ENCODE assay signal across 8 mouse cellular contexts in genomic region chr11:97987551-97988526, GRCm38 (mm10). TPM values are rescaled to one million over a fixed set of nuclear protein-coding genes. Genes with fewer than 3 reads are reported as not detected.
DNase-seq lines count a peak whose midpoint lies in the region; ATAC-seq lines count a peak whose summit lies in the region.

No protein-coding gene starts in this region.

- peak overlapping the region; percentile 88 for H3K4me3 ChIP-seq in heart, embryonic 13.5 days
- H3K4me3 ChIP-seq in liver, embryonic 12.5 days: peak overlapping the region; percentile 89
- peak overlapping the region; percentile 95 for H3K4me3 ChIP-seq in stomach, embryonic 15.5 days (replicated peaks)

- H3K9ac ChIP-seq in heart, embryonic 13.5 days: peak overlapping the region; percentile 92
- peak overlapping the region; percentile 87 for H3K9ac ChIP-seq in liver, embryonic 12.5 days
- H3K9ac ChIP-seq in stomach, embryonic 15.5 days: peak overlapping the region; percentile 78

- H3K27me3 ChIP-seq in heart, embryonic 13.5 days (replicated peaks): peaks cover 56% of the 10 kb centered on the region
- peaks cover 62% of the 10 kb centered on the region for H3K27me3 ChIP-seq in liver, embryonic 12.5 days (replicated peaks)
- peaks cover 17% of the 10 kb centered on the region for H3K27me3 ChIP-seq in stomach, embryonic 15.5 days (replicated peaks)

- peak; percentile 93 for DNase-seq in CD4-positive helper T cell, adult 2 months (ENCODE audit: low read depth, low spot score)
- peak; percentile 85 for DNase-seq in brain, embryonic 18.5 days (ENCODE audit: low read depth, low spot score)
- DNase-seq in kidney, postnatal 10 days: peak; percentile 97
- peak; percentile 96 for DNase-seq in natural killer cell, adult 2 months (ENCODE audit: low spot score in 2 of 2)

- no peaks in the 10 kb centered on the region for H3K9me3 ChIP-seq in heart, embryonic 13.5 days
- no peaks in the 10 kb centered on the region for H3K9me3 ChIP-seq in liver, embryonic 12.5 days (replicated peaks)
- H3K9me3 ChIP-seq in stomach, embryonic 15.5 days: no peaks in the 10 kb centered on the region

- H3K27ac ChIP-seq in heart, embryonic 13.5 days (replicated peaks): peak overlapping the region; percentile 91
- H3K27ac ChIP-seq in liver, embryonic 12.5 days: peak overlapping the region; percentile 91
- H3K27ac ChIP-seq in stomach, embryonic 15.5 days: peak overlapping the region; percentile 93

- H3K4me2 ChIP-seq in heart, embryonic 13.5 days: peak overlapping the region; percentile 88
- peak overlapping the region; percentile 92 for H3K4me2 ChIP-seq in liver, embryonic 12.5 days
- H3K4me2 ChIP-seq in stomach, embryonic 15.5 days: peak overlapping the region; percentile 77

- ATAC-seq in erythroid progenitor cell, adult 5-6 weeks (replicated peaks; ENCODE audit: low FRiP score, poor library complexity, severe bottlenecking): peak; percentile 78
- peak; percentile 64 for ATAC-seq in heart, embryonic 13.5 days (ENCODE audit: extremely low read depth, insufficient number of reproducible peaks, low FRiP score, low TSS enrichment)
- peak; percentile 77 for ATAC-seq in liver, embryonic 12.5 days
- ATAC-seq in stomach, embryonic 15.5 days (ENCODE audit: insufficient read depth, low FRiP score, low read depth): peak; percentile 80

- no peaks in the 10 kb centered on the region for H3K36me3 ChIP-seq in heart, embryonic 13.5 days
- H3K36me3 ChIP-seq in liver, embryonic 12.5 days: no peaks in the 10 kb centered on the region
- H3K36me3 ChIP-seq in stomach, embryonic 15.5 days: no peaks in the 10 kb centered on the region

- peaks cover 34% of the 10 kb centered on the region for H3K4me1 ChIP-seq in heart, embryonic 13.5 days
- H3K4me1 ChIP-seq in liver, embryonic 12.5 days: peaks cover 39% of the 10 kb centered on the region
- H3K4me1 ChIP-seq in stomach, embryonic 15.5 days: peaks cover 14% of the 10 kb centered on the region; the same call in 1 of the 2 replicates

- under 1% methylated on average over 42 of the region's 42 CpGs for WGBS in heart, embryonic 13.5 days
- WGBS in liver, embryonic 12.5 days (ENCODE audit: insufficient replicate concordance): under 1% methylated on average over 42 of the region's 42 CpGs
- under 1% methylated on average over 42 of the region's 42 CpGs for WGBS in stomach, embryonic 15.5 days

RNA-seq across cellular contexts. Expression of gene Plxdc1, which starts 1.6 kb away (rescaled TPM):
- 1.3 TPM in 1 of 2 replicates, not detected in the other for total RNA-seq in erythroid progenitor cell, adult 5-6 weeks (2015; ENCODE audit: low replicate concordance)
- total RNA-seq in erythroid progenitor cell, adult 5-6 weeks (2017; ENCODE audit: low replicate concordance): 2.3 and 2.4 TPM in 2 replicates
- 0.23 and 0.44 TPM in 2 replicates for polyA plus RNA-seq in heart, embryonic 13.5 days (2015; fragmentation: Nextera tagmentation; extraction: Ambion mirVana)
- 0.33 and 0.38 TPM in 2 replicates for polyA plus RNA-seq in liver, embryonic 12.5 days (2016; fragmentation: Nextera tagmentation; extraction: Ambion mirVana)
- 0.73 and 1.0 TPM in 2 replicates for polyA plus RNA-seq in stomach, embryonic 15.5 days (2015; fragmentation: Nextera tagmentation; extraction: Ambion mirVana)

RNA-seq across cellular contexts. Expression of gene Arl5c, which starts 8.1 kb away (rescaled TPM):
- total RNA-seq in erythroid progenitor cell, adult 5-6 weeks (2015; ENCODE audit: low replicate concordance): 8.8 and 24.5 TPM in 2 replicates
- 9.6 and 17.5 TPM in 2 replicates for total RNA-seq in erythroid progenitor cell, adult 5-6 weeks (2017; ENCODE audit: low replicate concordance)
- 4.6 and 5.1 TPM in 2 replicates for polyA plus RNA-seq in heart, embryonic 13.5 days (2015; fragmentation: Nextera tagmentation; extraction: Ambion mirVana)
- polyA plus RNA-seq in liver, embryonic 12.5 days (2016; fragmentation: Nextera tagmentation; extraction: Ambion mirVana): 15.6 and 17.1 TPM in 2 replicates
- polyA plus RNA-seq in stomach, embryonic 15.5 days (2015; fragmentation: Nextera tagmentation; extraction: Ambion mirVana): 8.2 and 13.4 TPM in 2 replicates

RNA-seq across cellular contexts. Expression of gene Cacnb1, which starts 35.0 kb away (rescaled TPM):
- not detected in 2 replicates for total RNA-seq in erythroid progenitor cell, adult 5-6 weeks (2015; ENCODE audit: low replicate concordance)
- total RNA-seq in erythroid progenitor cell, adult 5-6 weeks (2017; ENCODE audit: low replicate concordance): 0.13 and 0.68 TPM in 2 replicates
- polyA plus RNA-seq in heart, embryonic 13.5 days (2015; fragmentation: Nextera tagmentation; extraction: Ambion mirVana): 6.0 and 6.7 TPM in 2 replicates
- polyA plus RNA-seq in liver, embryonic 12.5 days (2016; fragmentation: Nextera tagmentation; extraction: Ambion mirVana): 0.95 and 1.0 TPM in 2 replicates
- polyA plus RNA-seq in stomach, embryonic 15.5 days (2015; fragmentation: Nextera tagmentation; extraction: Ambion mirVana): 7.3 and 9.5 TPM in 2 replicates

RNA-seq across cellular contexts. Expression of gene Rpl19, which starts 38.7 kb away (rescaled TPM):
- 931 and 1,058 TPM in 2 replicates for total RNA-seq in erythroid progenitor cell, adult 5-6 weeks (2015; ENCODE audit: low replicate concordance)
- total RNA-seq in erythroid progenitor cell, adult 5-6 weeks (2017; ENCODE audit: low replicate concordance): 346 and 531 TPM in 2 replicates
- polyA plus RNA-seq in heart, embryonic 13.5 days (2015; fragmentation: Nextera tagmentation; extraction: Ambion mirVana): 676 and 751 TPM in 2 replicates
- polyA plus RNA-seq in liver, embryonic 12.5 days (2016; fragmentation: Nextera tagmentation; extraction: Ambion mirVana): 869 and 913 TPM in 2 replicates
- 855 and 1,061 TPM in 2 replicates for polyA plus RNA-seq in stomach, embryonic 15.5 days (2015; fragmentation: Nextera tagmentation; extraction: Ambion mirVana)

Comparison
In these comparisons a context has a peak if more than half of its experiments do, and no peak if none do; other contexts are left out.
1. Peak in every context shown above with its lines: DNase-seq, ATAC-seq, H3K4me3 ChIP-seq and H3K27ac ChIP-seq.